Mouse (Mus musculus) heart, adult 2 months (tissue): Measurements from ENCODE around the gene Nf2. TPM values are rescaled to one million over a fixed set of nuclear protein-coding genes. Genes with fewer than 3 reads are reported as not detected.
A peak's percentile ranks its signal among the peaks of the same experiment; 100 is the strongest.

Experiments
- DNase-seq, 2 experiments: peaks; one replicate each; pipeline ENCODE4 v3.0.0; 2021
- H3K27ac ChIP-seq: fragments of 200-600 bp; 2 replicates; pipeline ENCODE4 v1.8.1; 2022
- H3K27me3 ChIP-seq: fragments of 200-500 bp; 2 replicates; pipeline ENCODE4 v1.6.1; 2012; ENCODE audit warnings: mild to moderate bottlenecking, low read length, inconsistent platforms, mixed read lengths; ENCODE audit not compliant: control insufficient read depth, insufficient read depth
- H3K36me3 ChIP-seq: fragments of 200-500 bp; 2 replicates; pipeline ENCODE4 v1.6.1; 2012; ENCODE audit warnings: low read length, inconsistent platforms; ENCODE audit not compliant: control insufficient read depth, insufficient read depth
- H3K4me1 ChIP-seq: fragments of 200-500 bp; 2 replicates; pipeline ENCODE4 v1.6.1; 2011; ENCODE audit warnings: low read length; ENCODE audit not compliant: control insufficient read depth, insufficient read depth
- H3K4me3 ChIP-seq: fragments of 200-600 bp; 2 replicates; pipeline ENCODE4 v1.8.1; 2022
- H3K79me2 ChIP-seq: fragments of 200-500 bp; replicated peaks from 2 replicates; pipeline ENCODE4 v1.6.1; 2012; ENCODE audit warnings: mild to moderate bottlenecking, inconsistent platforms, low read length, moderate library complexity, mixed read lengths; ENCODE audit not compliant: control insufficient read depth, insufficient read depth
- H3K9ac ChIP-seq: fragments of 200-500 bp; 2 replicates; pipeline ENCODE4 v1.6.1; 2012; ENCODE audit warnings: low read depth, mild to moderate bottlenecking, control low read depth, inconsistent platforms, low read length, mixed read lengths
- CTCF ChIP-seq: fragments of 200-600 bp; IDR thresholded peaks from 2 replicates; pipeline ENCODE4 v1.8.1; 2022; ENCODE audit warnings: antibody characterized with exemption, mild to moderate bottlenecking, moderate library complexity
- EP300 ChIP-seq: fragments of 200-500 bp; IDR thresholded peaks from 2 replicates; pipeline ENCODE4 v1.6.1; 2011; ENCODE audit warnings: low read depth, low read length, control low read depth; ENCODE audit not compliant: insufficient read depth
- POLR2A ChIP-seq: fragments of 200-500 bp; IDR thresholded peaks from 2 replicates; pipeline ENCODE4 v1.6.1; 2011; ENCODE audit warnings: mild to moderate bottlenecking, low read depth, low read length, control low read depth; ENCODE audit not compliant: insufficient read depth
- WGBS: fragments of 180-500 bp; shearing (Covaris S2); methylation state at CpG from one replicate; pipeline ENCODE4 v1.1.7; 2018; 5-methylcytosine and 5-hydroxymethylcytosine counted together
- intact Hi-C: fragments of 180-260 bp; cut with DNase I; formaldehyde crosslinking; loops from one replicate; pipeline ENCODE4 v1.15.1; 2025
- polyA plus RNA-seq: library from polyadenylated mRNA; depleted of rRNA; stranded (reverse); fragments of >200 nt; gene quantifications from 2 replicates; pipeline ENCODE4 v1.2.3, GENCODE M21; 2012
- total RNA-seq, 2 experiments: library from RNA; stranded (reverse); gene quantifications; 2 replicates each; pipeline ENCODE4 v1.2.3; 2021

Gene Nf2
- total and polyA plus RNA-seq, 3 experiments: 57.1 to 85.0 (median 77.1) TPM

- DNase-seq: no peak
- WGBS: 78% methylated on average over 4 of the region's 4 CpGs
- Histone ChIP-seq H3K36me3 (no peaks in the 10 kb centered on the region), H3K27ac (no peak overlapping the region), H3K4me3 (no peak overlapping the region), H3K27me3 (no peaks in the 10 kb centered on the region), H3K79me2 (no peaks in the 10 kb centered on the region), H3K9ac (no peak overlapping the region), H3K4me1 (no peaks in the 10 kb centered on the region)
- TF ChIP-seq POLR2A (no peak), CTCF (no peak), EP300 (no peak)
- intact Hi-C loops: no loop called here
Observed at GRCm38 (mm10) chr11:4881087-4881486, 31.8 kb upstream of the Nf2 start.

- no peaks in the 10 kb centered on the region for H3K36me3 ChIP-seq
- H3K27ac ChIP-seq: no peak overlapping the region
- no peak overlapping the region for H3K4me3 ChIP-seq
- WGBS: 10% methylated on average over 10 of the region's 10 CpGs
- H3K27me3 ChIP-seq: peaks cover 3% of the 10 kb centered on the region; the same call in 1 of the 2 replicates
- H3K79me2 ChIP-seq: no peaks in the 10 kb centered on the region
- H3K9ac ChIP-seq: no peak overlapping the region
- peaks cover 2% of the 10 kb centered on the region; the same call in 1 of the 2 replicates for H3K4me1 ChIP-seq
- TF ChIP-seq EP300 (no peak), POLR2A (no peak), CTCF (no peak)
- intact Hi-C loops: no loop called here
- DNase-seq: no peak
Observed at GRCm38 (mm10) chr11:4874551-4874950, 25.2 kb upstream of the Nf2 start.

GRCm38 (mm10) chr11:4873755-4874475 is 24.6 kb upstream of the Nf2 start, which contains the start of gene Nipsnap1:
Gene Nipsnap1, plus strand, starts transcription at chr11:4873951.
- H3K79me2 ChIP-seq: no peaks in the 10 kb centered on the region
- intact Hi-C loops: no loop called here
- peak; percentile 65 to 76 for DNase-seq
- peaks cover 3% of the 10 kb centered on the region; the same call in 1 of the 2 replicates for H3K27me3 ChIP-seq
- 2% methylated on average over 30 of the region's 30 CpGs for WGBS
- H3K4me1 ChIP-seq: peaks cover 2% of the 10 kb centered on the region; the same call in 1 of the 2 replicates
- no peak for TF ChIP-seq POLR2A
- no peaks in the 10 kb centered on the region for H3K36me3 ChIP-seq
- peak within 1 kb of the TSS; percentile 40; the same call in 1 of the 2 replicates for H3K9ac ChIP-seq
- no peak within 1 kb of the TSS for H3K27ac ChIP-seq
- peak within 1 kb of the TSS; percentile 51 for H3K4me3 ChIP-seq

- no peak overlapping the region for H3K27ac ChIP-seq
- 32% methylated on average over 10 of the region's 10 CpGs for WGBS
- intact Hi-C loops: loop anchor here (1.0 kb wide), 1 partner anchor 22 kb away; no protein-coding TSS in a partner anchor
- no peaks in the 10 kb centered on the region for H3K4me1 ChIP-seq
- DNase-seq: peak; percentile 35 to 49
- H3K79me2 ChIP-seq: no peaks in the 10 kb centered on the region
- H3K4me3 ChIP-seq: no peak overlapping the region
- no peak for TF ChIP-seq EP300
- TF ChIP-seq CTCF: peak; percentile 94
- TF ChIP-seq POLR2A: no peak
- no peaks in the 10 kb centered on the region for H3K27me3 ChIP-seq
- no peaks in the 10 kb centered on the region for H3K36me3 ChIP-seq
- no peak overlapping the region for H3K9ac ChIP-seq
Observed at GRCm38 (mm10) chr11:4865645-4866251, 16.4 kb upstream of the Nf2 start.

GRCm38 (mm10) chr11:4862730-4863129 is 13.4 kb upstream of the Nf2 start:
- DNase-seq: no peak
- no peaks in the 10 kb centered on the region; the same call in 1 of the 2 replicates for H3K27me3 ChIP-seq
- H3K36me3 ChIP-seq: no peaks in the 10 kb centered on the region
- H3K4me3 ChIP-seq: no peak overlapping the region
- intact Hi-C loops: no loop called here
- TF ChIP-seq CTCF: no peak
- no peak overlapping the region for H3K27ac ChIP-seq
- no peaks in the 10 kb centered on the region for H3K79me2 ChIP-seq
- no peaks in the 10 kb centered on the region for H3K4me1 ChIP-seq
- no peak overlapping the region for H3K9ac ChIP-seq
- 87% methylated on average over 1 of the region's 1 CpGs for WGBS

- Histone ChIP-seq H3K27ac (no peak overlapping the region), H3K79me2 (no peaks in the 10 kb centered on the region), H3K27me3 (no peaks in the 10 kb centered on the region; the same call in 1 of the 2 replicates), H3K36me3 (no peaks in the 10 kb centered on the region), H3K4me1 (no peaks in the 10 kb centered on the region), H3K9ac (no peak overlapping the region), H3K4me3 (no peak overlapping the region)
- no peak for TF ChIP-seq POLR2A
- no peak for TF ChIP-seq EP300
- no peak for TF ChIP-seq CTCF
- DNase-seq: no peak
- WGBS: 48% methylated on average over 11 of the region's 11 CpGs
- intact Hi-C loops: no loop called here
Observed at GRCm38 (mm10) chr11:4861816-4862604, 12.7 kb upstream of the Nf2 start.
